Comparison of ENCODE assay signal across 9 mouse cellular contexts in the genomic region with DNA sequence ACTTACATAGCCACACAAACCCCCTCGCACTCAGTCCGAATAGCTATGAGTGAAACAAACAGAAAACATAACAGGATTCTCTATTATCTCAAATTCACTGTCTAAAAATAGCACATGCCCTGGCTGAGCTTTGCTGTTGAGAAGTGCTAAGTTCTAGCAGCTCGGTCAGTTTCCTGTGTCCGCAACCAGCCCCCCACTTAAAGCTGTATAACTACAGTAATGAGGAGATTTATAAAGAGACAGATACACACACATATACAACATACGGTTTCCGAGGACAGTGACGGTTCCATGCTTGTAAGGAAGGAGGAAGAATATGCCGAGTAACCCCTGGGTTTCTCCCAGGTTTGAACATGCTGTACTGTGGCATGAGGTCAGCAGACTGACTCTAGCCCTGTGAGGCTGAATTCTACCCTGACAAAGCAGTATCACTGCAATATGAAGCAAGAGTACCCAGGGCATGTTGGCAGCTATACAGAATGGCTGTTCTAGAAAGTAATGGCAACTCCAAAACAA.
DNase-seq lines count a peak whose midpoint lies in the region; ATAC-seq and TF ChIP-seq lines count a peak whose summit lies in the region.
"Had no signal": no experiment of that assay in that cellular context is flagged by ENCODE, and none has a peak within 500 bp of the region (broad histone marks: within the 10 kb centered on the region; RNA-seq: fewer than 3 reads in every experiment).

No protein-coding gene starts in this region.

- peaks cover 39% of the 10 kb centered on the region for H3K4me1 ChIP-seq in heart, postnatal 0 days (ENCODE audit: control insufficient read depth, insufficient read depth)
- peaks cover 8% of the 10 kb centered on the region for H3K4me1 ChIP-seq in liver, postnatal 0 days (ENCODE audit: insufficient read depth)
- peaks cover 8% of the 10 kb centered on the region for H3K4me1 ChIP-seq in neural tube, embryonic 15.5 days
- H3K4me1 ChIP-seq: limb, embryonic 12.5 days had no signal

- no peaks in the 10 kb centered on the region for H3K9me3 ChIP-seq in heart, postnatal 0 days (replicated peaks; ENCODE audit: control insufficient read depth, low read length)
- H3K9me3 ChIP-seq in liver, postnatal 0 days (ENCODE audit: low read length): no peaks in the 10 kb centered on the region
- no peaks in the 10 kb centered on the region for H3K9me3 ChIP-seq in neural tube, embryonic 15.5 days (replicated peaks)
- H3K9me3 ChIP-seq: limb, embryonic 12.5 days had no signal

- H3K27me3 ChIP-seq in heart, postnatal 0 days (ENCODE audit: control insufficient read depth, insufficient read depth, low read length): no peaks in the 10 kb centered on the region
- H3K27me3 ChIP-seq in liver, postnatal 0 days (ENCODE audit: insufficient read depth, low read length): no peaks in the 10 kb centered on the region
- no peaks in the 10 kb centered on the region for H3K27me3 ChIP-seq in neural tube, embryonic 15.5 days (replicated peaks)
- H3K27me3 ChIP-seq: limb, embryonic 12.5 days had no signal

- peak overlapping the region; percentile 50 for H3K9ac ChIP-seq in heart, postnatal 0 days (replicated peaks; ENCODE audit: low read depth, low read length)
- no peak overlapping the region for H3K9ac ChIP-seq in liver, postnatal 0 days (replicated peaks)
- H3K9ac ChIP-seq in neural tube, embryonic 15.5 days (replicated peaks): no peak overlapping the region
- H3K9ac ChIP-seq: limb, embryonic 12.5 days had no signal

- ATAC-seq in heart, postnatal 0 days (ENCODE audit: insufficient read depth, low read depth): peak; percentile 88
- ATAC-seq in liver, postnatal 0 days: peak; percentile 95
- ATAC-seq in neural tube, embryonic 15.5 days (ENCODE audit: low FRiP score): no peak

- WGBS in heart, postnatal 0 days: 3% methylated on average over 8 of the region's 8 CpGs
- WGBS in liver, postnatal 0 days (ENCODE audit: insufficient replicate concordance): 36% methylated on average over 8 of the region's 8 CpGs
- WGBS in neural tube, embryonic 15.5 days: 69% methylated on average over 8 of the region's 8 CpGs

- H3K4me2 ChIP-seq in heart, postnatal 0 days (ENCODE audit: low read depth, low read length): peak overlapping the region; percentile 63
- peak overlapping the region; percentile 31 for H3K4me2 ChIP-seq in liver, postnatal 0 days (ENCODE audit: low read depth, low read length)
- peak overlapping the region; percentile 3; the same call in 1 of the 2 replicates for H3K4me2 ChIP-seq in neural tube, embryonic 15.5 days
- H3K4me2 ChIP-seq: limb, embryonic 12.5 days had no signal

- 0 out of 2 replicates have a peak, but pooled peaks have one; percentile 1 for TF ChIP-seq EP300 in heart, postnatal 0 days (IDR thresholded peaks at IDR 0.05; ENCODE audit: low read depth)
- TF ChIP-seq EP300 in liver, postnatal 0 days (IDR thresholded peaks at IDR 0.05; ENCODE audit: low read depth): no peak

- peak; percentile 97 for DNase-seq in heart, adult 11 months
- no peak for DNase-seq in heart, postnatal 25 days (ENCODE audit: low spot score)
- DNase-seq in cerebellum, postnatal 25 days: peak; percentile 29
- DNase-seq in heart, postnatal 0 days (ENCODE audit: low spot score): peak; percentile 91
- peak; percentile 20 for DNase-seq in liver, postnatal 0 days
- no peak for DNase-seq in left cerebral cortex, adult 18-20 months (ENCODE audit: low spot score in 2 of 2)
- DNase-seq in thymus, postnatal 25 days: no peak

- intact Hi-C loops in heart, postnatal 25 days (cut with DNase I): loop anchor here (2.0 to 5.0 kb wide), 2 partner anchors 18 to 34 kb away; no protein-coding TSS in a partner anchor

- peak overlapping the region; percentile 44 for H3K4me3 ChIP-seq in heart, postnatal 0 days (ENCODE audit: low read depth, low read length)
- peak overlapping the region; percentile 3; the same call in 1 of the 2 replicates for H3K4me3 ChIP-seq in liver, postnatal 0 days (ENCODE audit: low read depth, low read length)
- no peak overlapping the region for H3K4me3 ChIP-seq in neural tube, embryonic 15.5 days (replicated peaks)
- H3K4me3 ChIP-seq: limb, embryonic 12.5 days had no signal

- TF ChIP-seq CTCF in heart, postnatal 0 days (IDR thresholded peaks at IDR 0.05; ENCODE audit: low read depth): no peak
- no peak for TF ChIP-seq CTCF in liver, postnatal 0 days (IDR thresholded peaks at IDR 0.05; ENCODE audit: low read depth)

- H3K36me3 ChIP-seq in heart, postnatal 0 days (replicated peaks; ENCODE audit: control insufficient read depth, insufficient read depth, low read length): no peaks in the 10 kb centered on the region
- H3K36me3 ChIP-seq in liver, postnatal 0 days (replicated peaks; ENCODE audit: insufficient read depth, low read length): no peaks in the 10 kb centered on the region
- H3K36me3 ChIP-seq in neural tube, embryonic 15.5 days: no peaks in the 10 kb centered on the region
- H3K36me3 ChIP-seq: limb, embryonic 12.5 days had no signal

- peak overlapping the region; percentile 97 for H3K27ac ChIP-seq in heart, postnatal 0 days (ENCODE audit: low read depth)
- peak overlapping the region; percentile 68 for H3K27ac ChIP-seq in liver, postnatal 0 days (ENCODE audit: low read depth)
- H3K27ac ChIP-seq in neural tube, embryonic 15.5 days (replicated peaks): peak overlapping the region; percentile 28; the same call in 1 of the 2 replicates
- H3K27ac ChIP-seq: limb, embryonic 12.5 days had no signal

Comparison
In these comparisons a context has a peak if more than half of its experiments do, and no peak if none do; other contexts are left out.
1. DNase-seq: peak in heart, adult 11 months (single experiment), cerebellum, postnatal 25 days (2 of 2), heart, postnatal 0 days (single experiment) and liver, postnatal 0 days (single experiment); none in heart, postnatal 25 days (single experiment), left cerebral cortex, adult 18-20 months (0 of 2) and thymus, postnatal 25 days (single experiment).
2. H3K27ac ChIP-seq: peak in every context shown above with its lines; median percentile 97 in heart, postnatal 0 days; 68 in liver, postnatal 0 days; 28 in neural tube, embryonic 15.5 days.
3. H3K4me2 ChIP-seq: peak in every context shown above with its lines; median percentile 63 in heart, postnatal 0 days; 31 in liver, postnatal 0 days; 3 in neural tube, embryonic 15.5 days.